Mouse (Mus musculus) ES-CJ7 (cell line): Measurements from ENCODE around the gene Tmprss11b.
A peak's percentile ranks its signal among the peaks of the same experiment; 100 is the strongest.

Experiments used
- DNase-seq: peaks from one replicate; pipeline ENCODE4 v3.0.0; 2011; ENCODE audit warnings: low read depth, low spot score

Tmprss11b gene

GRCm38 (mm10) chr5:86676262-86676661 is at the start of gene Tmprss11b:
Gene Tmprss11b (minus strand): TSS chr5:86676362.
- DNase-seq, result no peak

- no peak for DNase-seq
Observed at GRCm38 (mm10) chr5:86725021-86725420, 48.9 kb upstream of the Tmprss11b start.

GRCm38 (mm10) chr5:86722820-86723460 is 46.8 kb upstream of the Tmprss11b start:
- no peak for DNase-seq

DNA sequence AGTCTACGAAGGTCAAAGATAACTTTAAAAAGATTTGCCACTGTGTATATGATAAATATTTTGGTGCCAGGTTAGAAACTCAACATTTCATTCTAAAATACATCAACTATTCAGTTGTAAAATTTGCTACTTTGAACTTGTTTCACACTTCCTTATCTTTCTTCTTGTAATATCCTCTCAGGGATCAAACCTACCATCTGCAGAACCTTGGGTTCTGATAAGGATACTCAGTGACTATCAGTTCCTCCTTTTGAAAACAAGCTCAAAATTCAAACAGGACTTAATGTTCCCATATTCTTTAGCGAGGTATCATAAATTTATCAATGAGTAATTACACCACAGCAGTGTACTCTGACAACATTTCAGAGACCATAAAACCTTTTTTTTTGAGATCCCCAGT is 38.8 kb upstream of the Tmprss11b start:
- DNase-seq, result no peak

GRCm38 (mm10) chr5:86704923-86705322 is 28.8 kb upstream of the Tmprss11b start:
- DNase-seq, result no peak

DNA sequence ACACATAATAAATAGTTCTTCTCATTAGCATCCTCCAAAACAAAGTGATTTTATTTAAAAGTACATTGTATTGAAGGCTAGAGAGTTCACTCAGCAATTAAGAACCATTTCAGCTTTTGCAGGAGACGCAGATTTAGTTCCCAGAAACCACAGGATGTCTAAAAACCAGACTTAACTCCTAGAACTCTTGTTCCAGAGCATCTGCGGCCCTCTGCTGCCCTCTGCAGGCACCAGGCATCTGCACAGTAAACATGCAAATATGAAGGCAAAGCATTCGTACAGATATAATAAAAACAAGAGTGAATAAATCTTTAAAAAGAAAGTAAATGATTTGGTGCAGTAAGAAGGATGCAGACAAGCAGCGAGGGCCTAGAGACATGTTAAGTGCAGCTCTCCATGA is 8.5 kb upstream of the Tmprss11b start:
- peak; percentile 68 for DNase-seq

DNA sequence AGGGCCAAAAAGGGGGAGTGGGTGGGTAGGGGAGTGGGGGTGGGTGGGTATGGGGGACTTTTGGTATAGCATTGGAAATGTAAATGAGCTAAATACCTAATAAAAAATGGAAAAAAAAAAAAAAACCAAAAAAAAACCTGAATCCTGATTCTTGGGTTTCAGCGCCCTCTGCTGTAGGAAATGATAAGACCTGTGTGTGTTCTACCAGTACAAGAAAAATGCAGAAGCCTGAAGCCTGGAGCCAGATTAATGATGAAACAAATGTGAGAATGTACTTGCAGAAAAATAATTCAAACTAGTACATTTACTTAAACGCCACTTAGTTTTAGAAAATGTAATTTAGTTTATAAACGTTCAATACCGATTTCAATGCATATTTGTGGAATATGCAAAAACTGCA is 27.0 kb downstream of the Tmprss11b start:
- peak; percentile 33 for DNase-seq

DNA sequence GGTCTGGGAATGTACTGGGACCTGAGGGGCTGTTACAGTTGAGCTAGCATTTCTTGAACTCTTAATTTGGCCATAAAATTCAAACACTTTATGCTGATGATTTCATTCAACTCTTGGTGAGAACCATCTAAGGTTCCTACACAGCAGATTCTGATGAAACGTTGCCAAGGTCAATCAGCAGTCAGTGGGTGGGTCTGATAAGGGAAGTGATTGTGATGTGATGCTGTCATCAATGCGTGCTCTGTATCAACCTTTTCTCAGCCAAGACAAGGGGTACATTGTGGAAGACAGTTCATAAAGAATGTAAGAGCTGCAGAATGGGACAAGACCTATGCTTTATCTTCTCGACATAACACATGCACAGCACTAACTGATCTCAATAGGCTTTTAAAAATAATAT is 35.4 kb downstream of the Tmprss11b start:
- no peak for DNase-seq

- DNase-seq, result no peak
Observed at GRCm38 (mm10) chr5:86632324-86632723, 43.8 kb downstream of the Tmprss11b start, which contains the start of gene Tmprss11f. Gene Tmprss11f (minus strand): TSS chr5:86632424.

DNA sequence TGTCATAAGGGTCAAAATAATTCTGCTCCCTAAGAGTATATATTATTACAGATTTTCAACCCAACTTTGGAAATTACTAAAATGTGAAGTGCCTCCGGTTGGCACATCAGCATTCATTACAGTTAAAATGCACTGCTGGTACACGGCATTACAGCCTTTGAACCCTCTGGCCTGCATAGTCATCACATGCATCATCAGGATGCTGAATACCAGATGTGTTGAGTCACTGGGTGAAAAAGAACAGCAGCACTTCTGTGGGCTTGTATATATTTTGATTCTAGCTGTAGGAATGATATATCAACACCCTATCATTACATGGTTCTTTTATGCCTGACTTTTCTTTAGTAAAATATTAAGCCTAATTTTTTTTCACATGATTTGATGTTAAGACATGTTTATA is 45.5 kb downstream of the Tmprss11b start:
- no peak for DNase-seq

DNA sequence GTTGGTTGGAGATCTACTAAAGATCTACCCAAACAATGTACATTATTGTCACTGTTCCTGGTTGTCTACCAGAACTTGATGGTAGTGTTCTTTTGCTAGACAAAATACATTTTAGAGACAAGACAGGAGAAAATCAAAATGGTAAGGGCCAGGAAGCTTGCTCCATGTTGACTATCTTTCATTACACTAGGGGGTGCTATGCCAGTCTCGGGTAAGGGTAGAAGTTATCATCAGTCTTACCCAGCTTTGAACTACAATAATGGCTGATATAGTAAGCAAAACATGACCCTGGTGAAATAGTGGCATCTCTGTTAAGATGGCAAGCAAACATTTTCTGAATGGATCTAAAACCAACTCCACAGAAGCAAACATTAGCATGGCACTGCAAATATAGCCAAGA is 54.4 kb downstream of the Tmprss11b start:
- DNase-seq, result peak; percentile 7
